Mouse (Mus musculus): ENCODE data around the gene Gldc. TPM values are rescaled to one million over a fixed set of nuclear protein-coding genes. Genes with fewer than 3 reads are reported as not detected.
"Not testable (repeated sequence)": the region's sequence is repeated elsewhere in the genome, so short reads cannot be mapped to it uniquely, and the experiment has no call there.

Gldc gene
- total RNA-seq (2021) = under 1 TPM; 0.14 to 0.17 TPM
- long read RNA-seq, experiment 1 = 0 reads
- long read RNA-seq, experiment 2 = 0 reads

DNA sequence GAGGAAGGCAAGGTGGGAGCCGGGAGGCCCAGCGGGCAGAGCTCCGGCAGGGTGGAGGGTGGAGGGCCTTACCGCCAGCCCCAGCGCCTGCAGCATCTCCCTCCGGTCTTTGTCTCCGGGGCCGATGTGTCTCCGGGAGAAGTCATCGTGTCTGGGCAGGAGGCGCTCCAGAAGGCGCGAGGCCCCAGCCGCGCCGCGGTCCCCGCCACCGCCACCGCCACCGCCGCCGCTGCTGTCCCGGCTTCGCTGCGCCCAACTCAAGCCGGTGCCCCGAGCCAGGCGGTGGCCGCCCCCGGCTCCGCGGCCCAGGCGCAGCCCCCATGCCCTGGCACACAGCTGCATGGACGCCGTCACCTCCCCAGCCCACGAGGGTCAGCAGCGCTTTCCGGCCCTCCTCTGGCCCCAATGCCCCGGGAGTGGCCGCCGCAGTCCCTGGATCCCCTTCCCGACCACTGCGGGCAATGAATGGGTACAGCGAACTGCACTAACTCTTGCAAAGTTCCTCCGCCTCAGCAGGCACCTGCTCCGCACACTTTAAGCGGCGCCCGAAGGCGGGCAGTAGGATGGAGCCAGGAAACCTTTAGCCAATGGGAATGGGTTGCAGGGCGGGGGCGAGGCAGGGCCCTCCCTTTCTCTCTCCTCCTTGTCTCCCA lies at the start of gene Gldc:
TSS of gene Gldc (minus strand) at position 511 of the 653 bp plus-strand sequence.
- DNase-seq (ENCODE audit: low spot score) = peak; percentile 25

DNA sequence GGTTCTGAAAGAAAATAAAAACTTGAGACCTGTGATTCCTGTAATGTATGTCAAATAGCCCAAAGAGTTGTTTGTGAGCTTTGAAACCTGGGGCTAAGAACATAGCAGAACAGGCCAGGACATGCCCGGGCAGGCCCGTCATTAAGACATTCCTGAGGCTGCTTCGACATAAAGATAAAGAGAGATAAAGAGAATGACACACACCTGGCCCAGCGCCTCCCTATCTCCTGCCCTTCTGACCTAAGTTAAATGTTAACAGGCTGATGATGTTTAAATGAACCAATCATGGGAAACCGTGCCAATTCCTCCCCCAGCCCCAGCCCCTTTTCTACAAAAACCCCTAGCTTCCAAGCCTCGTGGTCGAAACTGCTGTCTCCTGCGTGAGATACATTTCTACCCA lies 47.4 kb upstream of the Gldc start:
- not testable (repeated sequence) for DNase-seq (ENCODE audit: low spot score)

DNA sequence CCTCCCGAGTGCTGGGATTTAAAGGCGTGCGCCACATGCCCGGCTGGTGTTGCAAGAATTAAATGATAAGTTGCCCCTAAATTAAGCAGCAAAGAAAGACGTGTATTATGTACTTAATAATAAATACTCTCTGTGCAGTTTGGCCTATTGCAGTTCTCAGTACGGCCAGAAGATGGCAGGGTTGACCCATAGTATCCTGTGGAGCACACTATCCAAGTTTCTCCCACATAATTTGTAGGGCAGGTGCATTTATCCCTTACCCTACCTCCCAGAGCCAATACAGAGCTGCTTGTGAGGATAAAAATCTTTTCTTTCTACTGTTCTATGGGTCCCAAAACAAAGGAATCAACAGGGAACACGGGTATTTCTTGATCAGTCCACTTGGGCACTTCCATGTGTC lies 42.1 kb upstream of the Gldc start:
- peak; percentile 43 for DNase-seq (ENCODE audit: low spot score)

DNA sequence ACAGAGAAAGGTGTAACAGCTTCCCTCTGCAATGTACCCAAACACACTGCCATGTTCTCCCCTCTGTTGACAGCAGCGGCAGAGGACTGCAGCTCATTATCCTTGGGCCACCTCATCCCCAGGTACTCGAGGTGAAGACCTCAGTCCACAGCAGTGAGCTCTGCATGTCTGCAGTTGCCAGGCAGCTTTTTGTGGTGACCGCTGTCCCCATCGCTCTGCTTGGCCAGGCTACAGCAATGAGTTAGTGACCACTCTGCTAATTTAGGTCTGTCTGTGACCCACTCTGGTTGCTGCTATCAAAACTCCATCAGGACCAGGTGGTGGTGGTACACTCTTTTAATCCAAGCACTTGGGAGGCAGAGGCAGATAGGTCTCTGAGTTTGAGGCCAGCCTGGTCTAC lies 41.0 kb upstream of the Gldc start:
- DNase-seq (ENCODE audit: low spot score) = no peak

DNA sequence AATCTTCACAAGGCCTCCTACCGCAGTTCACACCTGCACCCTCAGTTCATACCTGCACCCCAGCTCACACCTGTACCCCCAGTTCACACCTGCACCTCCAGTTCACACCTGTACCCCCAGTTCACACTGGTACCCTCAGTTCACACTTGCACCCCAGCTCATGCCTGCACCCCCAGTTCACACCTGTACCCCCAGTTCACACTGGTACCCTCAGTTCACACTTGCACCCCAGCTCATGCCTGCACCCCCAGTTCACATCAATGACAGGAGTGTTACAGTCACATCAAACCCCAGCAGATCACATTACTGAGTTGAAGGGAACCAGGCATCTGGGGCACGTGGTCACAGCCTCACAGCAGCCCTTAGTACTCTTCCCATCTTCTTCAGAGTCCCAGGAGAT lies 40.5 kb upstream of the Gldc start:
- DNase-seq (ENCODE audit: low spot score) = not testable (repeated sequence)

DNA sequence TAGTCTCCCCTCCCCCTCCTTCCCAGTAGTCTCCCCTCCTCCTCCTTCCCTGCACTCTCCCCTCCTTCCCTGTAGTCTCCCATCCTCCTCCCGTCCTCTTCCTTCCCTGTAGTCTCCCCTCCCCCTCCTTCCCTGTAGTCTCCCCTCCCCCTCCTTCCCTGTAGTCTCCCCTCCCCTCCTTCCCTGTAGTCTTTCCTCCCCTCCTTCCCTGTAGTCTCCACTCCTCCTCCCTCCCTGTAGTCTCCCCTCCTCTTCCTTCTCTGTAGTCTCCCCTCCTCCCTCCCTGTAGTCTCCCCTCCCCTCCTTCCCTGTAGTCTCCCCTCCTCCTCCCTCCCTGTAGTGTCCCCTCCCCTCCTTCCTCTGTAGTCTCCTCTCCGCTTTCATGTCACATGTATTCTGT lies 38.8 kb upstream of the Gldc start:
- no peak for DNase-seq (ENCODE audit: low spot score)

DNA sequence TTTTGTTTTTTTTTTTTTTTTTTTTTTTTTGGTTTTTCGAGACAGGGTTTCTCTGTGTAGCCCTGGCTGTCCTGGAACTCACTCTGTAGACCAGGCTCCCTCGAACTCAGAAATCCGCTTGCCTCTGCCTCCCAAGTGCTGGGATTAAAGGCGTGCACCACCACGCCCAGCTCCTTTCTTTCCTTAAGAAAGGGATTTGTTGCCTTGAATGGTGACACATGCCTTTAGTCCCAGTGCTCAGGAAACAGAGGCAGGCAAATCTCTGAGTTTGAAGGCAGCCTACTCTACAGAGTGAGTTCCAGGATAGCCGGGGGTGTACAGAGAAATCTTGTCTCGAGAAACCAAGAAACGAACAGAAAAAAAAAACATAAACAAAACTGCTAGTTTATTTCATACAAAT lies 33.8 kb upstream of the Gldc start:
- not testable (repeated sequence) for DNase-seq (ENCODE audit: low spot score)

DNA sequence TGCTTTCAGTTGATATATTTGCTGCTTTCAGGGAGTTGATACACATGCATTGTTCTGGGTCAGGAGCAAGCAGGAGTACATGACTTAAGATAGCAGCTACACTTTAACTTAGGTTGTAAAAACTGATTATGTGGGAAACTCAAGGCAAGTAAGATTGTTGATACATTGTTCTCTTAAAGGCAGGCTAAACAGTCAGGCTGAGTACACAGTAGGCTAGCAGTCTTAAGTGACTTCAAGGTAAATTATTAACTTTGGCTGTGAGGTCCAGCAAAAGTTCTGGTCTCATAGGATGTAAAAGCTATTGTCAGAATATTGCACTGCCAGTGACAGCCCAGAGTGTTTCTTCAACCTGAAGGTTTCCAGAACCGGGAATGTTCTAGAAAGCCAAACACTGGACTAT lies 31.8 kb upstream of the Gldc start:
- DNase-seq (ENCODE audit: low spot score) = no peak

DNA sequence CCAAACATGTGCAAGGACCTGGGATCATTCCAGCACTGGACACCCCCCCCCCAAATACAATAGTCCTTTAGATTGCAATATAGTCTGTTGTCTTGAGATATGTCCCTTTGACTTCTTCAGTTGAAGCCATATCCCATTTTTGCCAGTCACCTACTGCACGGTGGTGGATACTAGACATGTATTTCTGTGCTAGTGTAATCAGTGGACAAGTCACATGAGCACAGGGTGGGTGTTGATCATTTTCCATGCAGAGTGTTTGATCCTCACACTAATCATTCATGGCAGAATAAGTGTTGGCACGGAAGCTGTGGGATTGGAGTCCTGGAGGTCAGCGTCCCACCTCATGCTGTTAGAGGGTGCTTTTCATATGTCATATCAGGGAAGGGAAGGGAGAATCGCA lies 30.6 kb upstream of the Gldc start:
- no peak for DNase-seq (ENCODE audit: low spot score)

DNA sequence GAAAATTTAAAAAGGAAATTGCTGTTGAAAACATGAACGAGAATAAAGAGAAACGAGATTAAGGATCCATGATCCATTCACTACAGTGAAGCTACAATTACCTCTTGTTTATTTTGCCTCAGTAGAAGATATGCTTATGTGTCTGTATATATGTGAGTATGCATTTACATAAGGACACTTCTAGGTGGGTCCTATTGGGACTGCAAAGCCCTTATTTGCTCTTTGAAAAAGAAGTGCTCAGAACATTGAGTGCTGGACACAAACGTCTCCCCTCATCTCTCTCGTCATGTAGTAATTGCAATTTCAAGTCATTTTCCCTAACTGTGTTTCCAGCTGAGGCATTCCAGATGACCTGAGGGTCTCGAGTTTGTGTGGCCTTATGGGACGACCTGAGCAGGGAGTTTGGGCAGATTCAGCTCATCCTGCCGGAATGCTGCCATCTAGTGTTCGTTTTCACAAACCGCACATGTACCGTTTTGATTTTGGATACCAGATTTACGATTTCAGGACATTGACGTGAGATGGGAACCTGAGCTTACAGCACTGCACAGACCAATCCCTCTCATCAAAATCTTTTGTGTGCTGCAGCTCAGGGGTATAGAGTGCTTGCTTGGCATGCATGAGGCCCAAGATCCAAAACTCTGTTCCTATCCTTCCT lies 30.1 kb upstream of the Gldc start:
- DNase-seq (ENCODE audit: low spot score) = peak; percentile 14

DNA sequence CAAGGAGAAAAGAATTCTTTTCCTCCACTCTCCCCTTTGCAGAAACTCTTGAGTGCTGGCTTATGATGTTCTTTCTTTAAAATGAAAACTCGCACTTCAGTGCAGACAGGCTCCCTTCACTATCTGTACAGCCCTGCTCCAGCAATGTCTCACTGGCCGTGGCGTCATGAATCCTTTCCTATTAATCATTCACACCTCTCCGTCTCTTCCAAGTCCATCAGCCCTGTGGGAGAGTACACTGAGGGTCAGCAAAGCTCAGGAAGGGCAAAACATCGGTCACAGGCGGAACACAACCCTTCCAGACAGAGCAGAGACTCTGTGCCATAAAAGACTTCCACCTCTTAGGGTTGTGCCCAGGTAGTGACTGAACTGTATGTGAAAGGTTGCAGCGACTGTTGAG lies 26.9 kb upstream of the Gldc start:
- DNase-seq (ENCODE audit: low spot score) = no peak

DNA sequence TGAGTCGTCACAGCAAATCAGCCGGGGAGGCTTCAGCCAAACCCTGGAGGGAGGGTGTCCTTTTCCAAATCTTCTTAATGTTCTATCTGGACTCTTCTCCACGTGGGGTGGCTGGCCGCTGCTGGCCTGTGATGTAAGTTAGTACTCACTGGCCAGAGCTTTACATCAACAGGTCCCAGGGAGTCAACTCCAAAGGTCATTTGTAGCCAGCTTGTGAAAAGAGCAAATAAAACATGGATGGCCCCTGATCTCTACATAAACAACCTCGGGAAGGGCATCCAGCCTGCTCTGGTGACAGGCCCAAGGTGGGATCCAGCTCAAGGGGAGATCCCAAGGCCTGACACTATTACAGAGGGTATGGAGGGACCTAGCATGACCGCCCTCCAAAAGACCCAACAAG lies 19.8 kb upstream of the Gldc start:
- DNase-seq (ENCODE audit: low spot score) = no peak

DNA sequence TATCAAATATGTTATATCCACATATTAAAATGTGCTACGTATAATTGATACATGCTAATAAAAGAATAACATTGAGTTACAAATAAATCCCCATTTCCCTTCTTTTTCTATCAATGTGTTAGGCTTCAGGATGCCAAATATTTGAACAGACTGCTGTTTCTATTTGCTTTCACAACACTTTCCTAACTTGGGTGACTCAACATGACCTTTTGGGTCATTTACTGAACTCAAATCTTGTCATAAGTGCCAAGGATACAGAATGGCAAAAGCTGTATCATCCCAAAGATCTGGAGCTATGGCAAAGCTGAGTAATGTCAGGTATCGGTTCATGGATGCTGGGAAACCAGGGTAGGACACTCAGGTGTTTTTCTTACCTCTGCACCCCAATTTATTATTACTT lies 12.0 kb upstream of the Gldc start:
- DNase-seq (ENCODE audit: low spot score) = no peak

DNA sequence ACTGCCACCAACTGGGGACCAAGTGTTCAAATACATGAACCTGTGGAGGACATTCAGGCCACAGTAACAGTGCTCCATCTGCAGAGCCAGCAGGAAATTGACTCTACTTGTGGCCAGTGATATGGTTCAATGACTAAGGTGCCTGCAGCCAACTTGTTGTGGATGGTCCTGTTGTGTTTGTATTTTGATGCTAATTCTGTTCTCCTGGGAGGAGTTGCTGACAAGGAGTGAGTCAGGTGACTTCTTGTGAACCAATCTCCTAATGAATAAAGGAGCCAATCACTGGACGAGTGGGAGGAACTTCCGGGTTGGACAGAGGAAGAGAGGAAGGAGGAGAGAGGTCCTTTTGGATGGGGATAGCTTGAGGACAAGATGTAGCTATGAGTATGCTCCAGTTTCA lies 10.3 kb upstream of the Gldc start:
- DNase-seq (ENCODE audit: low spot score) = no peak

DNA sequence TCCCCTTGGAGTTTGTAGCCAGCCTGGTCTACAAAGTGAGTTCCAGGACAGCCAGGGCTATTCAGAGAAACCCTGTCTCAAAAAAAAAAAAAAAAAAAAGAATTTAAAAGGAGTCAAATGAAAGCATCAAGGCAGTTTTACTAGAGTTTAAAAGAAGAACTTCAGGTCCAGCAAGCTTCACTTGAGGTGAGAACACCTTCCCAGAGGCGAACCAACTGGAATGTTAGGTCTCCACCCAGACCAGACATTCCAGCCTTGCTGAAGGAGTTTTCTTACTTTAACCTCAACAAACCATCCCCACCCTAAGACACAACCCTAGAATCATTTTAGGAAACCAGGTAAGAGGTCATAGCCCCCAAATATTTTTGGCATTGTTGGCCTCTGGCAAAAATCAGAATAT lies 4.8 kb upstream of the Gldc start:
- DNase-seq (ENCODE audit: low spot score) = no peak

DNA sequence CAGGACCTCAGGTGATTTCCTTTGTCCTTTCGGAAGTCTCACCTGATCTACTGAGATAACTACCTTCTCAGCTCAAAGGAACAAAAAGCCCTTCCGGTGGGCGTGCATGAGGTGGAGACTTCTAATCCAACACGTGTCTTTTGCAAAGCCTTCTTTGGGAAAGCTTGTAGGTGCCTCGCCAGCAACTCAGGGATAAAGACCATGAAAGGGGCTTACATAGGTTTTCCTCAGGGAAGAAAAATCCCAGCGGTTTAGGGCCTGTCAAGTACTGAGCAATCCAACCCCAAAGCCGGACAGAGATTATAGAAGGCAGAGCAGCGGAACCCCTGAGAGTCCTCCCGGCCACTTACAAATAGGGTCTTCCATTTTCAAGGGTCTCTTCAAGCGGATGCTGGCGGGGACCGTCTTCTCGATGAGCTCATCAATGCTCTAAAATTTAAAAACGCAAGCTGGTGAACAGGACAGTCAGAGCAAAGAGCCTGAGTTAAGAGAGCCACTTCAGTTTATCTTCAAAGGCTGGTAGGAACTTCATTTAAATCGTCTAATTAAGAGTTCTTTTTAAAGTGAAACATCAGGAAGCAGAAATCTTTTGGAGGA lies 1.1 kb downstream of the Gldc start:
- DNase-seq (ENCODE audit: low spot score) = no peak

DNA sequence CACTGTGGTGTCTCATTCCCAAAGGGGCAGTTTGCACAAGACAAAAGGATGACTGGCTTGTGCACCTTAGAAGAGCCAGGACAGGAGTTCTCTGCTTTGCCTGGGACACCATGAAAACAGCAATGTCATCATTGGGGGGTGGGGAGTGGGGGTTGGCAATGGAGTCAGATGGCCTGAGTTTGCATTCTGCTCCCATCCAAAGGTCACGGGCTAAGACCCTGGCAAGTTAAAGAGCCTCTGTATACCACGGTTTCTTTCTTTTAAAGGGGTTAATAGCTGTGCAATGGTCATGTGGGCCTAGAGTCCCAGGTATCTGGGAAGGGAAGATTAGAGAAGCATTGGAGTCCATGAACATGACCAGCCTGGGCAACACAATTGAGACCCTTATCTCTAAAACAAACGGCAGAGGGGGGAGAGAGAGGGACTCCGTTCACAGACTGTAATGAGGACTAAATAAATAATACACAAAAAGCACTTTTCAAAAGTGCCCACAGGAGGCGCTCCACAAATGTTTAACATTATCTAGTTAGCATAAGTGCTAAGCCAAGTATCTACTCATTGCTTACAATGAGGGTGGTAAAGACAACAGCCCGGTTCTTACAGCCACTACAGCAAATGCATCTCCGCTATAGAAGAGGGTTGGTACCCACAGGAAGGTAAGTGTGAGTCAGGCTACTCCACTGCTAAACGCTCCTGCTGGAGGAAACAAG lies 3.7 kb downstream of the Gldc start:
- DNase-seq (ENCODE audit: low spot score) = no peak

DNA sequence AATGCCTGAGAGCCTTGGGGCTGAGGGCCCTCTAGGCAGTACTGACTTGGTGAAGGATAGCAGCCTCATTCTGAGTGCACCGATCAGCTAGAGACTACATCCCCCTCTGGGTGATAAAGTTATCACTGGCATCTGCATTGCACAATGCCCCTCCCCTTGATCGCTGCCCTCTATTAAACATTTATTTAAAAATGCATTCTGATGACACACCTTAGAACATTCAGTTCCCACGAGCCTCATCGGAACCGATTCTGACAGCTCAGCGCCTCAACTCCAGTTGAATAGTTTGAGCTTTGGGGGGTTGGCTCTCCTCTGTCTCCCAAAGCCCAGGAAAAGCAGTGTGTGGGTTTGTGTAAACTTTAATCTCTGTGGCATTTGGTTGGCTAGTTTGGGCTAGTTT lies 4.9 kb downstream of the Gldc start:
- no peak for DNase-seq (ENCODE audit: low spot score)

DNA sequence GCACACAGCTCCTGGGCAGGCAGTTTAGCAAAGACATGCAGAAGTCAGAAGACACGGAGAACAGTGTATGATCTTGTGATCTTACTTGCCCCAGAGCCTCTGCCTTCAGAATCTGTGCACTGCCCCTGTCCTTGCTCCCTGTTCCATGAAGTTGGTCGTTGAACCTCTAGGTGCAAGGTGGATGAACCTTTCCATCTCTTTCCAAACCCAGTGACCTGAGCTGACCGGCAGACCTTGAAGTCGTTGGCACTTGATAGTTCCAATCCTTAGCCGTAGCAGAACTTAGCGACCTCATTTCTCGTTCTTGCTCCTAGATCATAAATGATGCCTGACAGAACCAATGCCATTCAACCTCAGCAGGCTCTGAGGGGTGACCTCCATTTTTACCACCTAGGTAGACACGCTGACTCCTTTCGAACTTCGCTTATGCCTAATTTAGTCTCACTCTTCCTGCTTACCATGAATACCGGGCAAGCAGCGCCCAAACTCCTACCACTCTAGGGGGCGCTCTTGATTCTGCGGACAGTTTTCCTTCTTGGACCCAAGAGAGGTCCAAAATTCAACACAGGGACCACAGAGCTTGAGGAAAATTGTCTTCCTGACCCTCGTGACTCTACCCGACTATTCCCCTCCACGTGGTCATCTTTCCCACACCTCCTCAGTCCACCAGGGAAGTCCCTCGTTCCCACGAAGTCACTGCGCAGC lies 8.3 kb downstream of the Gldc start:
- no peak for DNase-seq (ENCODE audit: low spot score)

DNA sequence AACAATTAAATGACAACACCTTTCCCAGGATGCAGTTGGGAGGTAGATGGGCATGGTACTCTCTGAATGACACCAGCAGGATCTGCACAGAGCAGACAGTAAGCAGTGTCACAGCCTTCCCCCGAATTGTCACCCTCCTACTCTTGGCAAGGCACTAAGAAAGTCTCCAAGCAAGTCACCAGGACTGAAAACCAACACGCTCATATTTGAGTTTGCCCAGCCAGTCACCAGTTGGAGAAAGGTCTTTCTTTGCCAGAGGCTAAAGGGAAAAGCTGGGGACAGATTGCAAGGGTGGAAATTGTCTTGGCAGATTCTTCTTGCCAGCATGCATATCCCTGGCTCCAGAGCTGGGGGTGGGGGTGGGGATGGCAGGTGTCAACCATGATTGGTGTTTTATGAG lies 11.0 kb downstream of the Gldc start:
- no peak for DNase-seq (ENCODE audit: low spot score)

DNA sequence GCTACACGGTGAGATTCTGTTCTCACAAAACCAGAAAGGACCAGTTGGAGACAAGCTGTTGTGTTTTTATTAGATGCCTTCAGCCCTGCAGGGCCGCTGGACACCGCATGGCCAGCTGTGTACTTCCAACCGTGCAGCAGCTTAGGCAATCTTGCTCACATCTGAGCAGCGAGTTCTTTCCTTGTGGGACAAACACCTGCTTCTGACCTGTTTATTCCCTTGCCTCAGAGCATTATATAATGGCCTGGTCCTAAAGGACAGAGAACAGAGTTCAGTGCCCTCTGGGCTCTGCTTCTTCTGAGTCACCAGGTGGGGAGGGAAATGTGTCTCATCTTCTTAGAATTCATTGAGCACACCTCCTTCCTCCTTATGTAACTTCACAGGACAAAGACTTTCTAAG lies 12.4 kb downstream of the Gldc start:
- no peak for DNase-seq (ENCODE audit: low spot score)

DNA sequence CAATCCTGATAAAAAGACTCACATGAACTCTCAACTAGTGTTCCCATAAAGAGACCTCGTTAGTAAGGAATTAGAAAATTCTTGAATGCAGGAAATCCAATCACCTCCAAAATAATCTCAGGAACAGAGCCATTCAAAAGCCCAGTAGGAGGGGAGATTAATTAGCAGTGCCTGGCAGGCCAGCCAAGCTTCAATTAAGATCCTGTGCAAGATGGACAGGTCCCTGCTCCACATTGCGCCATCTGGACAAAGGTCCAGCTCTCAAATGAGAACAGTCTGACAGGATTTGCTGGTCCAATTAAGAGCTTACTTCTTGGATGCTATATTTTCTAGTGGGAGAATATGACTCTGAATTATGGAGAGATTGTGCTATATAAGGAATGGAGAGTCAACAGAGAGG lies 15.2 kb downstream of the Gldc start:
- no peak for DNase-seq (ENCODE audit: low spot score)

All from gastrocnemius, adult 18-20 months (tissue).